Mouse (Mus musculus) CD4-positive, CD25-positive, alpha-beta regulatory T cell, adult 4 months (primary cell): ENCODE measurements around the gene Olfr1234. TPM values are rescaled to one million over a fixed set of nuclear protein-coding genes. Genes with fewer than 3 reads are reported as not detected.

Source experiments
- ATAC-seq: one replicate; pipeline ENCODE4 v1.8.0; 2017
- polyA plus RNA-seq, 2 experiments: library from polyadenylated mRNA; unstranded; fragments of 100-300 nt; shearing (Covaris generic); gene quantifications; one replicate each; pipeline ENCODE4 v1.2.1; 2017

Gene Olfr1234
- polyA plus RNA-seq = not detected

DNA sequence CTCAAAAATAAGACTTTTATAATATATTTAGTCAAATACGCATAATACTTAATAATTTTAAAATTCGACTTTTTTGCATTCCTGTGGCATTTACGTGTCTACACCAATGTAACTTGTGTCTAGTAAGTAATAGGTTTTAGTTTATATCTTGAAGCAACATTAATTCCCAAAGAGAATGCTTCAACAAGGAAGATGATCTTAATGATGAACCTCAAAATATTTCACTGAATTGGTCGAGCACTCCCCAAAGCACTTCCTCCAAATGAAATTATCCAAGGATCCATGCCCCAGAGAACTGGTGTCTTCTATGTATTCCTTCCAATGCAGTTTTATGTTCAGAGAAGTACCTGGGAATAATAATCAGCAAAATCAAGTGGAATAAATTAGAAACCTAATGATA lies at the start of gene Olfr1234:
Olfr1234 (minus strand) TSS at position 101 of the 400 bp plus-strand sequence.
- no peak for ATAC-seq

DNA sequence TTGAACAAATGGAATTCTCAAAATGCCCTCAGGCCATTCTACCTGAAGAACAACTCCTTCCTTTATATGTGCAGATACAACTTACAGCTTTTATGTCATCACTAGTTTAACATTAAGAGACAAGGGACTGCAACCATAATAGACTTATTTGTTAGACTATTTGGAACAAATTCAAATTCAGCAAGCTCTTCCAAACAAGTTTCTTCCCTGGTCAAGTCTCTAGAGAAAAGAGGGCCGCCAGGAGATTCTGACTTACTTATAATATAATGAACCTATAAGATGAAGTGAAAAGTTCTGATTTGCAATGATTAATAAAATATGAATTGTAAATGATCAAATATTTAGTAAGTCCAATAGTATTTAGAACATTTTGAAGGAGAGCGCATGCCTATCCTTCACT lies 44.9 kb upstream of the Olfr1234 start, which contains the start of gene Olfr1238:
Olfr1238 (minus strand) TSS at position 101 of the 400 bp plus-strand sequence.
- no peak for ATAC-seq

DNA sequence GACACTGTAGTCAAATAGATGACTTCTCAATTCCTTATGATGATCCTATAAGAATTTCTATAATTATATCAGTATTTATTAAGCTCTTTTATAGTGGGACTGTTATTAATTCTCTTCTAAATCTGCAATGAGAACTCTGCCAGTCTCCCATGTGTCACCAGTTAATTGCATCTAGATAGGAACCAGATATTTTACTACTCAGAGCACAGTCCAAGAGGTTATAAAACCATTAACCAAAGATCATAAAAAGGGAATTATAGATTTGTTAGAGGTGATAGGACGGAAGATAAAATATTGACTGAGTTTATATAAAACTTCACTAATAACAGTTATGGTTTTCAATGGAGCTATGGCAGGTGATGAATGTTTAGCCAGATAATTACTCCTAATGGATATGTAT lies 36.2 kb upstream of the Olfr1234 start:
- no peak for ATAC-seq

DNA sequence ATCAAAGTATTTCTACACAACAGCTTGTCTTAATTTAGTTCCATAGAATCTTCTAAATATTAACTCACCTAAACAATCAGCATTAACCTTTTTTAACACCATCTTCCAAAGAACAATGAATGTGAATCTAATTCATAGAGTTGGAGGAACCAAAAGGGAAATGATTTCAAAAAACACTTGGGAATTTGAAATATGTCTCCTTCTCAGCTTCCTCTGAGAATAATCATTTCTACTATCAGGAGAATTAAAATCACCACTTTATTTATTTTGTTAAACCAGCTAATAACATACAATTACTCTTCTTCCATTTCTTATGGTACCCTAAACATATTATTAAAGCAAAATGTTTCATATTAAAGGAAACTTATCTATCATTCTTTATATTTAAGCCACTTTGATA lies 22.4 kb downstream of the Olfr1234 start, which contains the start of gene Olfr1233:
Olfr1233 (minus strand) TSS at position 101 of the 400 bp plus-strand sequence.
- no peak for ATAC-seq

DNA sequence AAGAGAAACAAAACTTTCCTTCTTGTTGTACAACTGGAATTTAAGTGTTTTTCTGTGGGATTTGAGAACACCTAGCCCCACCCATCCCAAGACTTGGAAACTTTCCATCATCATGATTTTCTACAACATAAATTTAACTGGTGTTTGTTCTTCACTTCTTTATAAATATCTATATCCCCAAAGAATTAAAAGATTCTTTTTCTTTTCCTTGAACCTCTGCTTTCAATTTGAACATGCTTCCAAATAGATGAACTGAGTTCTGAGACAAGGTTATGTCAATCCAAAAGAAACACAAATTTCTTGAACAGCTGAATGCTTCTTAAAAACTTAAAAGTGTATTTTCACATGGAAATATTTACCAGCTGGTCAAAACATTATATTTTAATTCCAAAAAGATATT lies 35.1 kb downstream of the Olfr1234 start, which contains the start of gene Olfr1232:
Olfr1232 (minus strand) TSS at position 101 of the 400 bp plus-strand sequence.
- ATAC-seq = no peak

Other genes starting within 250 kb of the Olfr1234 start
- gene Olfr1221, start 247.6 kb downstream of the Olfr1234 start, polyA plus RNA-seq = not detected
- not detected for gene Olfr1222, start 231.8 kb downstream of the Olfr1234 start, polyA plus RNA-seq
- not detected for gene Olfr1223, start 213.3 kb downstream of the Olfr1234 start, polyA plus RNA-seq
- gene Olfr1224-ps1, start 200.8 kb downstream of the Olfr1234 start, polyA plus RNA-seq = not detected
- gene Olfr1225, start 190.2 kb downstream of the Olfr1234 start, polyA plus RNA-seq = under 1 TPM in 1 of 2 experiments, not detected in 1; 0.08 TPM
- gene Olfr1226, start 164.8 kb downstream of the Olfr1234 start, polyA plus RNA-seq = not detected
- not detected for gene Olfr1228, start 110.8 kb downstream of the Olfr1234 start, polyA plus RNA-seq
- gene Olfr1229, start 76.9 kb downstream of the Olfr1234 start, polyA plus RNA-seq = not detected
- not detected for gene Olfr1230, start 67.6 kb downstream of the Olfr1234 start, polyA plus RNA-seq
- not detected for gene Olfr1231, start 57.8 kb downstream of the Olfr1234 start, polyA plus RNA-seq
- gene Olfr1232, start 35.2 kb downstream of the Olfr1234 start, polyA plus RNA-seq = not detected
- gene Olfr1233, start 22.5 kb downstream of the Olfr1234 start, polyA plus RNA-seq = not detected
- gene Olfr1238, start 44.8 kb upstream of the Olfr1234 start, polyA plus RNA-seq = not detected
- gene Olfr1239, start 55.5 kb upstream of the Olfr1234 start, polyA plus RNA-seq = not detected
- gene Olfr1240, start 78.1 kb upstream of the Olfr1234 start, polyA plus RNA-seq = not detected
- gene Olfr1241, start 122.3 kb upstream of the Olfr1234 start, polyA plus RNA-seq = not detected
- not detected for gene Olfr1242, start 133.5 kb upstream of the Olfr1234 start, polyA plus RNA-seq
- gene Olfr1243, start 166.6 kb upstream of the Olfr1234 start, polyA plus RNA-seq = not detected
- under 1 TPM in 1 of 2 experiments, not detected in 1; 0.23 TPM for gene Olfr1245, start 213.6 kb upstream of the Olfr1234 start, polyA plus RNA-seq
- gene Olfr1246, start 228.3 kb upstream of the Olfr1234 start, polyA plus RNA-seq = not detected
- gene Olfr1247, start 249.3 kb upstream of the Olfr1234 start, polyA plus RNA-seq = under 1 TPM in 1 of 2 experiments, not detected in 1; 0.05 TPM